Mouse (Mus musculus): ENCODE data around the gene Trove2.

Trove2 gene

GRCm38 (mm10) chr1:143776446-143777411 is at the start of gene Trove2, which contains the start of gene Uchl5:
TSS of gene Trove2 (minus strand) at chr1:143777068.
TSS of gene Uchl5 (plus strand) at chr1:143777272.
- DNase-seq (ENCODE audit: low read depth), result peak; percentile 93

GRCm38 (mm10) chr1:143822677-143823076 is 45.8 kb upstream of the Trove2 start:
- DNase-seq (ENCODE audit: low read depth), result no peak

GRCm38 (mm10) chr1:143820096-143820877 is 43.4 kb upstream of the Trove2 start:
- DNase-seq (ENCODE audit: low read depth), result no peak

GRCm38 (mm10) chr1:143813676-143814360 is 37.0 kb upstream of the Trove2 start:
- DNase-seq (ENCODE audit: low read depth), result peak; percentile 67

- DNase-seq (ENCODE audit: low read depth), result no peak
These were observed 32.2 kb upstream of the Trove2 start for GRCm38 (mm10) chr1:143809062-143809461.

- DNase-seq (ENCODE audit: low read depth), result peak; percentile 66
These were observed 26.7 kb upstream of the Trove2 start for GRCm38 (mm10) chr1:143803537-143803936.

- peak; percentile 36 for DNase-seq (ENCODE audit: low read depth)
These were observed 11.8 kb upstream of the Trove2 start for GRCm38 (mm10) chr1:143788584-143789227.

- peak; percentile 18 for DNase-seq (ENCODE audit: low read depth)
These were observed 820 bp upstream of the Trove2 start for GRCm38 (mm10) chr1:143777558-143778218.

GRCm38 (mm10) chr1:143773909-143774308 is 3.0 kb downstream of the Trove2 start:
- DNase-seq (ENCODE audit: low read depth), result peak; percentile 14

GRCm38 (mm10) chr1:143773082-143773481 is 3.8 kb downstream of the Trove2 start:
- no peak for DNase-seq (ENCODE audit: low read depth)

- DNase-seq (ENCODE audit: low read depth), result no peak
These were observed 6.3 kb downstream of the Trove2 start for GRCm38 (mm10) chr1:143770444-143771109.

- DNase-seq (ENCODE audit: low read depth), result no peak
These were observed 10.6 kb downstream of the Trove2 start for GRCm38 (mm10) chr1:143766238-143766637.

- no peak for DNase-seq (ENCODE audit: low read depth)
These were observed 11.1 kb downstream of the Trove2 start for GRCm38 (mm10) chr1:143765801-143766200.

- no peak for DNase-seq (ENCODE audit: low read depth)
These were observed 12.4 kb downstream of the Trove2 start for GRCm38 (mm10) chr1:143764443-143764842.

GRCm38 (mm10) chr1:143762159-143762558 is 14.7 kb downstream of the Trove2 start:
- DNase-seq (ENCODE audit: low read depth), result no peak

- no peak for DNase-seq (ENCODE audit: low read depth)
These were observed 31.0 kb downstream of the Trove2 start for GRCm38 (mm10) chr1:143745871-143746270.

- no peak for DNase-seq (ENCODE audit: low read depth)
These were observed 34.7 kb downstream of the Trove2 start for GRCm38 (mm10) chr1:143742186-143742585.

- no peak for DNase-seq (ENCODE audit: low read depth)
These were observed 35.5 kb downstream of the Trove2 start for GRCm38 (mm10) chr1:143741331-143741730.

GRCm38 (mm10) chr1:143740581-143740980 is 36.3 kb downstream of the Trove2 start:
- no peak for DNase-seq (ENCODE audit: low read depth)

Data from c-Kit-positive CD71-negative TER-119-negative erythroid progenitor cells, embryonic 14.5 days (primary cell).